Mouse (Mus musculus): Measurements from ENCODE around the gene Gm49395.

- no peak for TF ChIP-seq POLR2A (IDR thresholded peaks at IDR 0.05; ENCODE audit: borderline replicate concordance, extremely low read depth, insufficient read depth, insufficient read length, poor library complexity, severe bottlenecking)
- TF ChIP-seq CTCF (IDR thresholded peaks at IDR 0.05; ENCODE audit: borderline replicate concordance, extremely low read depth, insufficient read depth, insufficient read length) = no peak
Measured at GRCm38 (mm10) chr13:115118195-115118594, 16.5 kb upstream of the Gm49395 start.
